Mouse (Mus musculus) intestine, embryonic 14.5 days (tissue): Measurements from ENCODE around the gene Cnpy3. TPM values are rescaled to one million over a fixed set of nuclear protein-coding genes. Genes with fewer than 3 reads are reported as not detected.
"Not testable (repeated sequence)": the region's sequence is repeated elsewhere in the genome, so short reads cannot be mapped to it uniquely, and the experiment has no call there.

Experiments used
- ATAC-seq: fragments of 200-750 bp; cut with Nextera tagmentation; replicated peaks from 2 replicates; pipeline ENCODE4 v1.8.0; 2017; ENCODE audit warnings: low read depth, moderate number of reproducible peaks, moderate TSS enrichment, moderate library complexity; ENCODE audit not compliant: low FRiP score, low TSS enrichment
- DNase-seq: peaks from one replicate; pipeline ENCODE4 v3.0.0-alpha.2; 2018; ENCODE audit warnings: low spot score
- H3K27ac ChIP-seq: fragments of 300-500 bp; sonication (generic); 2 replicates; pipeline ENCODE4 v1.5.1; 2014; ENCODE audit warnings: low read depth, mild to moderate bottlenecking, control low read depth
- H3K27me3 ChIP-seq: fragments of 300-500 bp; sonication (generic); replicated peaks from 2 replicates; pipeline ENCODE4 v1.6.1; 2014; ENCODE audit warnings: low read length, control low read depth; ENCODE audit not compliant: control insufficient read depth, insufficient read depth
- H3K36me3 ChIP-seq: fragments of 300-500 bp; sonication (generic); 2 replicates; pipeline ENCODE4 v1.6.1; 2014; ENCODE audit warnings: low read length, control low read depth; ENCODE audit not compliant: control insufficient read depth, insufficient read depth
- H3K4me1 ChIP-seq: fragments of 300-500 bp; sonication (generic); replicated peaks from 2 replicates; pipeline ENCODE4 v1.6.1; 2014; ENCODE audit warnings: low read length, control low read depth, mixed read lengths; ENCODE audit not compliant: control insufficient read depth, insufficient read depth
- H3K4me2 ChIP-seq: fragments of 300-500 bp; sonication (generic); 2 replicates; pipeline ENCODE4 v1.6.1; 2014; ENCODE audit warnings: low read length
- H3K4me3 ChIP-seq: fragments of 300-500 bp; sonication (generic); 2 replicates; pipeline ENCODE4 v1.5.1; 2014; ENCODE audit warnings: low read depth, low read length, control low read depth, mixed read lengths
- H3K9ac ChIP-seq: fragments of 300-500 bp; sonication (generic); 2 replicates; pipeline ENCODE4 v1.6.1; 2014; ENCODE audit warnings: mild to moderate bottlenecking, low read length
- H3K9me3 ChIP-seq: fragments of 300-500 bp; sonication (generic); 2 replicates; pipeline ENCODE4 v1.6.1; 2016; ENCODE audit warnings: low read length, control low read depth; ENCODE audit not compliant: control insufficient read depth
- WGBS: fragments of 180-500 bp; shearing (Covaris S2); extraction: QIAGEN DNeasy Blood & Tissue Kit; methylation state at CpG from one replicate; pipeline ENCODE4 v1.1.7; 2014; 5-methylcytosine and 5-hydroxymethylcytosine counted together
- polyA plus RNA-seq: library from polyadenylated mRNA; unstranded; fragments of >200 nt; fragmentation: Nextera tagmentation; extraction: Ambion mirVana; gene quantifications from 2 replicates; pipeline ENCODE4 v1.2.1, GENCODE M21; 2014

The Cnpy3 gene
- polyA plus RNA-seq, result 69.0 and 70.4 TPM in 2 replicates

- H3K9me3 ChIP-seq, result no peaks in the 10 kb centered on the region
- H3K36me3 ChIP-seq, result peaks cover 5% of the 10 kb centered on the region; the same call in 1 of the 2 replicates
- H3K9ac ChIP-seq, result peak within 1 kb of the TSS; percentile 63
- peak within 1 kb of the TSS; percentile 90 for H3K27ac ChIP-seq
- ATAC-seq, result peak; percentile 99
- no peaks in the 10 kb centered on the region for H3K27me3 ChIP-seq
- DNase-seq, result peak; percentile 97
- H3K4me1 ChIP-seq, result peaks cover 9% of the 10 kb centered on the region
- H3K4me3 ChIP-seq, result peak within 1 kb of the TSS; percentile 63
- H3K4me2 ChIP-seq, result peak within 1 kb of the TSS; percentile 73
- 1% methylated on average over 52 of the region's 58 CpGs for WGBS
Measured at GRCm38 (mm10) chr17:46751794-46752556, at the start of gene Cnpy3. Cnpy3 (minus strand) TSS chr17:46752214.

- Histone ChIP-seq H3K36me3 (peaks cover 43% of the 10 kb centered on the region), H3K4me1 (no peaks in the 10 kb centered on the region), H3K9me3 (no peaks in the 10 kb centered on the region), H3K9ac (no peak overlapping the region), H3K4me3 (no peak overlapping the region), H3K4me2 (no peak overlapping the region), H3K27me3 (no peaks in the 10 kb centered on the region), H3K27ac (no peak overlapping the region)
- DNase-seq (no peak), ATAC-seq (no peak)
- WGBS, result 87% methylated on average over 6 of the region's 6 CpGs
Measured at GRCm38 (mm10) chr17:46801761-46802160, 49.7 kb upstream of the Cnpy3 start.

GRCm38 (mm10) chr17:46799680-46800079, 47.7 kb upstream of the Cnpy3 start:
- ATAC-seq, result no peak
- Histone ChIP-seq H3K9ac (no peak overlapping the region), H3K4me1 (no peaks in the 10 kb centered on the region), H3K9me3 (no peaks in the 10 kb centered on the region), H3K4me3 (no peak overlapping the region), H3K4me2 (no peak overlapping the region), H3K27me3 (no peaks in the 10 kb centered on the region), H3K27ac (no peak overlapping the region), H3K36me3 (peaks cover 23% of the 10 kb centered on the region)
- WGBS, result 80% methylated on average over 10 of the region's 10 CpGs
- no peak for DNase-seq

- peaks cover 20% of the 10 kb centered on the region for H3K36me3 ChIP-seq
- H3K4me1 ChIP-seq, result no peaks in the 10 kb centered on the region
- H3K9me3 ChIP-seq, result no peaks in the 10 kb centered on the region
- ATAC-seq (no peak), DNase-seq (no peak)
- WGBS, result 56% methylated on average over 8 of the region's 8 CpGs
- no peak overlapping the region for H3K4me2 ChIP-seq
- H3K4me3 ChIP-seq, result no peak overlapping the region
- no peak overlapping the region for H3K9ac ChIP-seq
- no peaks in the 10 kb centered on the region for H3K27me3 ChIP-seq
- no peak overlapping the region for H3K27ac ChIP-seq
Measured at GRCm38 (mm10) chr17:46797386-46797785, 45.4 kb upstream of the Cnpy3 start.

GRCm38 (mm10) chr17:46796743-46797142, 44.7 kb upstream of the Cnpy3 start:
- no peak overlapping the region for H3K4me3 ChIP-seq
- ATAC-seq, result no peak
- WGBS, result 86% methylated on average over 4 of the region's 4 CpGs

GRCm38 (mm10) chr17:46792963-46793362, 40.9 kb upstream of the Cnpy3 start:
- 87% methylated on average over 2 of the region's 2 CpGs for WGBS
- Histone ChIP-seq H3K4me2 (no peak overlapping the region), H3K27me3 (no peaks in the 10 kb centered on the region), H3K27ac (no peak overlapping the region), H3K4me1 (no peaks in the 10 kb centered on the region), H3K36me3 (no peaks in the 10 kb centered on the region), H3K9me3 (no peaks in the 10 kb centered on the region), H3K4me3 (no peak overlapping the region), H3K9ac (no peak overlapping the region)
- DNase-seq, result no peak
- no peak for ATAC-seq

More at GRCm38 (mm10) chr17:46796743-46797142, 44.7 kb upstream of the Cnpy3 start:
- Histone ChIP-seq H3K9ac (no peak overlapping the region), H3K4me2 (no peak overlapping the region), H3K9me3 (no peaks in the 10 kb centered on the region), H3K36me3 (peaks cover 20% of the 10 kb centered on the region), H3K27me3 (no peaks in the 10 kb centered on the region), H3K27ac (no peak overlapping the region), H3K4me1 (no peaks in the 10 kb centered on the region)
- no peak for DNase-seq

- not testable (repeated sequence) for H3K27ac ChIP-seq
Measured at GRCm38 (mm10) chr17:46787974-46788373, 36.0 kb upstream of the Cnpy3 start.

GRCm38 (mm10) chr17:46786952-46787351, 34.9 kb upstream of the Cnpy3 start:
- Histone ChIP-seq H3K9ac (no peak overlapping the region), H3K9me3 (no peaks in the 10 kb centered on the region), H3K27ac (no peak overlapping the region), H3K36me3 (no peaks in the 10 kb centered on the region), H3K4me2 (no peak overlapping the region), H3K27me3 (no peaks in the 10 kb centered on the region), H3K4me3 (no peak overlapping the region), H3K4me1 (no peaks in the 10 kb centered on the region)
- DNase-seq (no peak), ATAC-seq (no peak)
- 91% methylated on average over 5 of the region's 5 CpGs for WGBS

More at GRCm38 (mm10) chr17:46787974-46788373, 36.0 kb upstream of the Cnpy3 start:
- not testable (repeated sequence) for H3K9me3 ChIP-seq, H3K4me1 ChIP-seq, DNase-seq, H3K9ac ChIP-seq, ATAC-seq, H3K36me3 ChIP-seq, H3K27me3 ChIP-seq, H3K4me3 ChIP-seq, H3K4me2 ChIP-seq
- WGBS, result 66% methylated on average over 2 of the region's 2 CpGs

GRCm38 (mm10) chr17:46783222-46783565, 31.2 kb upstream of the Cnpy3 start:
- DNase-seq, result no peak
- Histone ChIP-seq H3K9ac (no peak overlapping the region), H3K4me3 (peak overlapping the region; percentile 49), H3K4me1 (peaks cover 7% of the 10 kb centered on the region; the same call in 1 of the 2 replicates), H3K9me3 (no peaks in the 10 kb centered on the region), H3K36me3 (peaks cover 27% of the 10 kb centered on the region), H3K4me2 (peak overlapping the region; percentile 73), H3K27me3 (no peaks in the 10 kb centered on the region), H3K27ac (peak overlapping the region; percentile 86)
- ATAC-seq, result no peak; the same call in 1 of the 2 replicates
- 86% methylated on average over 2 of the region's 2 CpGs for WGBS
